Mouse (Mus musculus): ENCODE measurements around the gene Angpt4.

Gene Angpt4

GRCm38 (mm10) chr2:151914120-151914519, 3.1 kb downstream of the Angpt4 start:
- DNase-seq (ENCODE audit: low read depth, low spot score): no peak

GRCm38 (mm10) chr2:151915111-151915510, 4.1 kb downstream of the Angpt4 start:
- no peak for DNase-seq (ENCODE audit: low read depth, low spot score)

- no peak for DNase-seq (ENCODE audit: low read depth, low spot score)
These were observed 5.2 kb downstream of the Angpt4 start for GRCm38 (mm10) chr2:151916061-151916831.

- no peak for DNase-seq (ENCODE audit: low read depth, low spot score)
These were observed 8.1 kb downstream of the Angpt4 start for GRCm38 (mm10) chr2:151919140-151919539.

- DNase-seq (ENCODE audit: low read depth, low spot score): no peak
These were observed 10.1 kb downstream of the Angpt4 start for GRCm38 (mm10) chr2:151921068-151921467.

GRCm38 (mm10) chr2:151921596-151921995, 10.6 kb downstream of the Angpt4 start:
- no peak for DNase-seq (ENCODE audit: low read depth, low spot score)

- DNase-seq (ENCODE audit: low read depth, low spot score): no peak
These were observed 13.3 kb downstream of the Angpt4 start for GRCm38 (mm10) chr2:151924276-151924675.

- no peak for DNase-seq (ENCODE audit: low read depth, low spot score)
These were observed 14.7 kb downstream of the Angpt4 start for GRCm38 (mm10) chr2:151925715-151926114.

- DNase-seq (ENCODE audit: low read depth, low spot score): no peak
These were observed 16.1 kb downstream of the Angpt4 start for GRCm38 (mm10) chr2:151927103-151927502.

- peak; percentile 44 for DNase-seq (ENCODE audit: low read depth, low spot score)
These were observed 19.5 kb downstream of the Angpt4 start for GRCm38 (mm10) chr2:151930389-151931074.

GRCm38 (mm10) chr2:151937893-151938292, 26.9 kb downstream of the Angpt4 start:
- no peak for DNase-seq (ENCODE audit: low read depth, low spot score)

- no peak for DNase-seq (ENCODE audit: low read depth, low spot score)
These were observed 27.8 kb downstream of the Angpt4 start for GRCm38 (mm10) chr2:151938780-151939200.

- no peak for DNase-seq (ENCODE audit: low read depth, low spot score)
These were observed 28.8 kb downstream of the Angpt4 start for GRCm38 (mm10) chr2:151939651-151940420.

GRCm38 (mm10) chr2:151941269-151941668, 30.3 kb downstream of the Angpt4 start:
- no peak for DNase-seq (ENCODE audit: low read depth, low spot score)

- DNase-seq (ENCODE audit: low read depth, low spot score): no peak
These were observed 33.1 kb downstream of the Angpt4 start for GRCm38 (mm10) chr2:151944106-151944505.

GRCm38 (mm10) chr2:151947617-151948016, 36.6 kb downstream of the Angpt4 start:
- no peak for DNase-seq (ENCODE audit: low read depth, low spot score)

GRCm38 (mm10) chr2:151948311-151948710, 37.3 kb downstream of the Angpt4 start:
- DNase-seq (ENCODE audit: low read depth, low spot score): no peak

GRCm38 (mm10) chr2:151949082-151949774, 38.2 kb downstream of the Angpt4 start:
- DNase-seq (ENCODE audit: low read depth, low spot score): no peak

- DNase-seq (ENCODE audit: low read depth, low spot score): no peak
These were observed 42.7 kb downstream of the Angpt4 start for GRCm38 (mm10) chr2:151953665-151954064.

GRCm38 (mm10) chr2:151956500-151957137, 45.6 kb downstream of the Angpt4 start:
- no peak for DNase-seq (ENCODE audit: low read depth, low spot score)

- no peak for DNase-seq (ENCODE audit: low read depth, low spot score)
These were observed 48.3 kb downstream of the Angpt4 start for GRCm38 (mm10) chr2:151959274-151959673.

Measured in c-Kit-negative CD71-positive TER-119-positive erythroid progenitor cells, embryonic 14.5 days (primary cell).